Mouse (Mus musculus): ENCODE results near the gene Rpain.

Gene Rpain

GRCm38 (mm10) chr11:70969821-70970559 is at the start of gene Rpain, which contains the start of gene Nup88:
Gene Rpain, plus strand, starts transcription at chr11:70970213.
Gene Nup88, minus strand, starts transcription at chr11:70969973.
- peak; percentile 71 for DNase-seq (ENCODE audit: low spot score)

- no peak for DNase-seq (ENCODE audit: low spot score)
Observed at GRCm38 (mm10) chr11:70931461-70931860, 38.6 kb upstream of the Rpain start.

GRCm38 (mm10) chr11:70935316-70935715 is 34.7 kb upstream of the Rpain start:
- DNase-seq (ENCODE audit: low spot score), result no peak

GRCm38 (mm10) chr11:70942596-70942995 is 27.4 kb upstream of the Rpain start:
- DNase-seq (ENCODE audit: low spot score), result no peak

GRCm38 (mm10) chr11:70943651-70944050 is 26.4 kb upstream of the Rpain start:
- DNase-seq (ENCODE audit: low spot score), result no peak

GRCm38 (mm10) chr11:70944935-70945817 is 24.8 kb upstream of the Rpain start:
- no peak for DNase-seq (ENCODE audit: low spot score)

GRCm38 (mm10) chr11:70954711-70955110 is 15.3 kb upstream of the Rpain start:
- no peak for DNase-seq (ENCODE audit: low spot score)

- no peak for DNase-seq (ENCODE audit: low spot score)
Observed at GRCm38 (mm10) chr11:70960786-70961554, 9.0 kb upstream of the Rpain start.

GRCm38 (mm10) chr11:70964222-70964907 is 5.6 kb upstream of the Rpain start:
- no peak for DNase-seq (ENCODE audit: low spot score)

- no peak for DNase-seq (ENCODE audit: low spot score)
Observed at GRCm38 (mm10) chr11:70969271-70969794, 680 bp upstream of the Rpain start.

GRCm38 (mm10) chr11:70970560-70971540 is 837 bp downstream of the Rpain start:
- no peak for DNase-seq (ENCODE audit: low spot score)

- DNase-seq (ENCODE audit: low spot score), result no peak
Observed at GRCm38 (mm10) chr11:70972586-70972985, 2.6 kb downstream of the Rpain start.

GRCm38 (mm10) chr11:70973947-70974346 is 3.9 kb downstream of the Rpain start:
- DNase-seq (ENCODE audit: low spot score), result no peak

GRCm38 (mm10) chr11:70975193-70975592 is 5.2 kb downstream of the Rpain start:
- DNase-seq (ENCODE audit: low spot score), result no peak

GRCm38 (mm10) chr11:70977293-70977692 is 7.3 kb downstream of the Rpain start:
- DNase-seq (ENCODE audit: low spot score), result no peak

- no peak for DNase-seq (ENCODE audit: low spot score)
Observed at GRCm38 (mm10) chr11:70980232-70980631, 10.2 kb downstream of the Rpain start.

- no peak for DNase-seq (ENCODE audit: low spot score)
Observed at GRCm38 (mm10) chr11:70980751-70981510, 10.9 kb downstream of the Rpain start.

- DNase-seq (ENCODE audit: low spot score), result no peak
Observed at GRCm38 (mm10) chr11:70982030-70982429, 12.0 kb downstream of the Rpain start.

- DNase-seq (ENCODE audit: low spot score), result peak; percentile 93
Observed at GRCm38 (mm10) chr11:70982557-70983228, 12.7 kb downstream of the Rpain start, which contains the start of gene C1qbp. Gene C1qbp, minus strand, starts transcription at chr11:70983026.

All from ovary, postnatal 10 days (tissue).